Mouse (Mus musculus) liver, adult 2 months (tissue): Measurements from ENCODE around the gene Cfap97d2.
A peak's percentile ranks its signal among the peaks of the same experiment; 100 is the strongest.

ENCODE experiments used
- CTCF ChIP-seq: fragments of 200-500 bp; IDR thresholded peaks from 2 replicates; pipeline ENCODE4 v1.5.1; 2011; ENCODE audit warnings: low read depth, low read length, control low read depth
- POLR2A ChIP-seq: fragments of 200-500 bp; IDR thresholded peaks from 2 replicates; pipeline ENCODE4 v1.6.1; 2011; ENCODE audit warnings: low read length, control low read depth; ENCODE audit not compliant: insufficient read depth; ENCODE audit errors: extremely low read depth

DNA sequence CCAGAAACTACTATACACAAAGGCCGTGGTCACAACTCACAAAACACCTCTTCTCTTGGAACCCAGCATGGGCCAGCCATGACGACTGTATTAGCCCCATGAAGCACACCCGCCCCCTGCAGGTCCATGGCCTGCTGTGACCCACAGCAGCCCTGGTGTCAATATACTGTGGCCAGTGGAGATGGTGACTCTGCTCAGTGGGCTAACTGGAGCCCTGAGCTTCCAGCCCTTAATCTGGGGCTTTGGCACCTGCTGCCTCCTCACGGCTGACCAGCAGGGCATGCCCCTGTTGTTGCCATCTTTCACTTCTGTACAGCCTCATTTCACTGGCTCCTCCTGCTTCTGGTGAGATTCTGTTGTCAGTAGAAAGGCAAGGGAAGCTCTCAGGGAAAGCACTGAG lies 32.5 kb upstream of the Cfap97d2 start:
- TF ChIP-seq POLR2A = no peak
- peak; percentile 43 for TF ChIP-seq CTCF
